Mouse (Mus musculus) kidney, adult 2 months (tissue): ENCODE measurements around the gene Cacng5.

Source experiments
- CTCF ChIP-seq: fragments of 200-500 bp; conservative IDR thresholded peaks from 2 replicates; pipeline ENCODE4 v1.5.1; 2011; ENCODE audit warnings: low read depth, mild to moderate bottlenecking, control low read depth, low read length, moderate library complexity, mixed read lengths; ENCODE audit not compliant: insufficient read depth, insufficient read length
- POLR2A ChIP-seq: fragments of 200-500 bp; IDR thresholded peaks from one replicate; pipeline ENCODE4 v1.6.1; 2011; ENCODE audit warnings: low read depth, low read length, control low read depth

- TF ChIP-seq CTCF, result no peak
- TF ChIP-seq POLR2A, result no peak
Observed at GRCm38 (mm10) chr11:107898698-107899097, 16.2 kb downstream of the Cacng5 start.
